Mouse (Mus musculus) limb, embryonic 14.5 days (tissue): Measurements from ENCODE around the gene Cys1. TPM values are rescaled to one million over a fixed set of nuclear protein-coding genes. Genes with fewer than 3 reads are reported as not detected.
A peak's percentile ranks its signal among the peaks of the same experiment; 100 is the strongest.

Experiments
- ATAC-seq: fragments of 200-750 bp; cut with Nextera tagmentation; 2 replicates; pipeline ENCODE4 v1.8.0; 2017; ENCODE audit warnings: low read depth, moderate number of reproducible peaks, moderate TSS enrichment; ENCODE audit not compliant: low FRiP score
- DNase-seq: peaks from one replicate; pipeline ENCODE4 v3.0.0-alpha.2; 2015; ENCODE audit warnings: low spot score
- H3K27ac ChIP-seq: fragments of 300-500 bp; sonication (generic); replicated peaks from 2 replicates; pipeline ENCODE4 v1.5.1; 2014; ENCODE audit warnings: low read depth, mild to moderate bottlenecking, low read length, moderate library complexity, mixed read lengths
- H3K27me3 ChIP-seq: fragments of 300-500 bp; sonication (generic); 2 replicates; pipeline ENCODE4 v1.6.1; 2014; ENCODE audit warnings: low read length, mixed read lengths; ENCODE audit not compliant: control insufficient read depth, insufficient read depth
- H3K36me3 ChIP-seq: fragments of 300-500 bp; sonication (generic); 2 replicates; pipeline ENCODE4 v1.6.1; 2014; ENCODE audit warnings: mild to moderate bottlenecking, low read length, moderate library complexity, mixed read lengths; ENCODE audit not compliant: control insufficient read depth, insufficient read depth
- H3K4me1 ChIP-seq: fragments of 300-500 bp; sonication (generic); 2 replicates; pipeline ENCODE4 v1.6.1; 2014; ENCODE audit warnings: antibody characterized with exemption, low read length, mixed read lengths; ENCODE audit not compliant: control insufficient read depth, insufficient read depth
- H3K4me2 ChIP-seq: fragments of 300-500 bp; sonication (generic); replicated peaks from 2 replicates; pipeline ENCODE4 v1.6.1; 2014; ENCODE audit warnings: low read depth, mild to moderate bottlenecking, low read length, moderate library complexity; ENCODE audit not compliant: severe bottlenecking
- H3K4me3 ChIP-seq: fragments of 300-500 bp; sonication (generic); replicated peaks from 2 replicates; pipeline ENCODE4 v1.5.1; 2014; ENCODE audit warnings: low read length
- H3K9ac ChIP-seq: fragments of 300-500 bp; sonication (generic); 2 replicates; pipeline ENCODE4 v1.6.1; 2014; ENCODE audit warnings: mild to moderate bottlenecking, low read depth, low read length, moderate library complexity; ENCODE audit not compliant: severe bottlenecking
- H3K9me3 ChIP-seq: fragments of 300-500 bp; sonication (generic); 2 replicates; pipeline ENCODE4 v1.6.1; 2016; ENCODE audit warnings: low read length; ENCODE audit not compliant: control insufficient read depth
- POLR2A ChIP-seq: fragments of 200-500 bp; IDR thresholded peaks from 2 replicates; pipeline ENCODE4 v1.8.0; 2012; ENCODE audit warnings: inconsistent platforms, mild to moderate bottlenecking, moderate library complexity, borderline replicate concordance; ENCODE audit not compliant: insufficient read depth, insufficient read length; ENCODE audit errors: extremely low read depth
- WGBS: fragments of 180-500 bp; shearing (Covaris S2); extraction: QIAGEN DNeasy Blood & Tissue Kit; methylation state at CpG from one replicate; pipeline ENCODE4 v1.1.7; 2014; 5-methylcytosine and 5-hydroxymethylcytosine counted together
- polyA plus RNA-seq, 2 experiments: library from polyadenylated mRNA; depleted of rRNA in 1 of 2; stranded (reverse) in 1 of 2; unstranded in 1 of 2; fragments of >200 nt; fragmentation: Nextera tagmentation in 1 of 2; extraction: Ambion mirVana in 1 of 2; gene quantifications; 2 replicates each; pipeline versions ENCODE4 v1.2.1 to v1.2.3; 2012 to 2014

Cys1 gene
- polyA plus RNA-seq, 2 experiments, result 8.9 to 11.3 TPM

DNA sequence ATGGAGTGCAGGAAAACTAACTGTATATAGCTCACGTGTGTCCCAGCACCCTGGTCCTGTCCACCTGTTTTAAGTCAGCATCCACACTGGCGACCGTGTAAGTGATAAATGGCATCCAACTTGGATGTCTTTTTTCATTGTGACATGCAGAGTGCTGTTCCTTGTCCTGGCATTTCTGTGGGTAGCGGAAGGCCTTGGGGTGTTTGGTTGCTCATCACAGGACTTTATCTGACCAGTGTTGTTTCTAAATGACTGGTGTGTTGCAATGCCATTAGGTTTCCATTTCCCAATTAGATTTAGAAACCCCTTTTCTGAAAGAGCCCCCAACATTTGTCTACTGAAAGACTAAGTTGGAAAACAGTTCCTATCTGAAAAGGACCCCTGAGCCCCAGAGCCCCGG is 19.5 kb downstream of the Cys1 start:
- no peak for ATAC-seq

DNA sequence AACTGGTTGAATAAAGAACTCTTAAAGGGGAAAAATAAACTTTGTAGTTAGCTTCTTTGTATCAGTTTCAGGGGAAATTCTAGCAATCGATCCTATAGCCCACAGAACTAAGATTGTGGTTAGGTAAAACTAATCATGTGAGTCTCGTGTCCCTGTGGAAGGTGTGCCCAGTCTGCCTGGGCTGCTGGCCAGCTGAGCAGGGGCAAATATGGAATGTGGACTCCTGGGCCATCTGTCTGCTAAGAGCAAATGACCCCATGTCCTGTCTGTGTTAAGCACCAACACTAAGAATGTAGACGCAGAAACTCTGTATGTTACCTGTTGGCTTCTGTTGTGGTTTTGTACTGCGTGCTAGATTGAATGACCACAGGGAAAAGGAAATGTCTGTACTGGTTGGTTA is 20.5 kb downstream of the Cys1 start:
- Histone ChIP-seq H3K36me3 (peaks cover 35% of the 10 kb centered on the region), H3K9me3 (no peaks in the 10 kb centered on the region), H3K4me3 (no peak overlapping the region), H3K9ac (no peak overlapping the region), H3K27ac (no peak overlapping the region), H3K27me3 (no peaks in the 10 kb centered on the region), H3K4me1 (peaks cover 8% of the 10 kb centered on the region; the same call in 1 of the 2 replicates), H3K4me2 (no peak overlapping the region)
- WGBS, result 78% methylated on average over 4 of the region's 4 CpGs
- TF ChIP-seq POLR2A, result no peak
- ATAC-seq (no peak), DNase-seq (no peak)

More for the DNA sequence above, 19.5 kb downstream of the Cys1 start:
- no peak for DNase-seq
- Histone ChIP-seq H3K4me3 (no peak overlapping the region), H3K9ac (no peak overlapping the region), H3K27ac (no peak overlapping the region), H3K27me3 (no peaks in the 10 kb centered on the region), H3K4me1 (peaks cover 2% of the 10 kb centered on the region; the same call in 1 of the 2 replicates), H3K36me3 (peaks cover 25% of the 10 kb centered on the region), H3K4me2 (no peak overlapping the region), H3K9me3 (no peaks in the 10 kb centered on the region)
- 85% methylated on average over 5 of the region's 5 CpGs for WGBS
- TF ChIP-seq POLR2A, result no peak

DNA sequence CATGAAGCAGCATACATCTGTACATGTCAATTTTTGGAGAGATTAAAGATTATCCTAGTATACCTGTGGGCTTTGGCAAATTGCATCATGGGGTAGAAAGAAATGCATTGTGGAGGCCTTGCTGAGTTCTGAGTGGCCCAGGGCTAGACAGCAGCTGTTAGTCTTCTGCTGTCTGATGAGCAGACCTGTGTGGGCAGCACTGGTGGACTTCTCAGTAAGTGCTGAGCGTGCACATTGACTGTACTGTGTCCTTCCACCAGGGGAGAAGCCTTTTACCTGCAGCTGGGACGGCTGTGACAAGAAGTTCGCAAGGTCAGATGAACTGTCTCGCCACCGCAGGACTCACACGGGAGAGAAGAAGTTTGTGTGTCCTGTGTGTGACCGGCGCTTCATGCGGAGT is 21.7 kb downstream of the Cys1 start:
- peaks cover 9% of the 10 kb centered on the region; the same call in 1 of the 2 replicates for H3K4me1 ChIP-seq
- H3K27ac ChIP-seq, result no peak overlapping the region
- WGBS, result 91% methylated on average over 9 of the region's 9 CpGs
- no peaks in the 10 kb centered on the region for H3K9me3 ChIP-seq
- no peak overlapping the region for H3K9ac ChIP-seq
- DNase-seq, result no peak
- H3K4me2 ChIP-seq, result no peak overlapping the region
- H3K27me3 ChIP-seq, result no peaks in the 10 kb centered on the region
- no peak for ATAC-seq
- no peak for TF ChIP-seq POLR2A
- H3K36me3 ChIP-seq, result peaks cover 46% of the 10 kb centered on the region
- H3K4me3 ChIP-seq, result no peak overlapping the region

DNA sequence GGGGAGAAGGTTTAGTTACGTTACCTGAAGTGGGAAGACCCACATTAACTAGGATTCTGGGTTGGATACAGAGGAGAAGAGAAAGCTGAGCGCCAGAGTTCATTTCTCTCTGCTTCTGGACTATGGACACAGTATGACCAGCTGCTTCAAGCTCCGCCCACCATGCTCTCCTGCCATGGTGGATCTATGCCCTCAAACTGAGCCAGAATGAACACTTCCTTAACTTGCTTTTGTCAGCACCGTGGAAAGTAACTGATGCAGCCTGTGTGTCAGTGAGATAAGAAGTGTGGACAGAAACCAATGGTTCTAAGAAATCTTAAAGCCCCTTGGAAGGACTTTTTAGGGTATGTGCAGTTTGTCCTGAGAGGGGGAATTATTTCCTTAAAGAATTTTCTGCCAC is 22.6 kb downstream of the Cys1 start:
- Histone ChIP-seq H3K4me1 (peaks cover 9% of the 10 kb centered on the region; the same call in 1 of the 2 replicates), H3K27ac (no peak overlapping the region), H3K4me2 (no peak overlapping the region), H3K27me3 (no peaks in the 10 kb centered on the region), H3K9ac (no peak overlapping the region), H3K4me3 (no peak overlapping the region), H3K36me3 (peaks cover 52% of the 10 kb centered on the region), H3K9me3 (no peaks in the 10 kb centered on the region)
- WGBS, result 95% methylated on average over 4 of the region's 4 CpGs
- no peak for TF ChIP-seq POLR2A
- ATAC-seq (no peak), DNase-seq (no peak)

DNA sequence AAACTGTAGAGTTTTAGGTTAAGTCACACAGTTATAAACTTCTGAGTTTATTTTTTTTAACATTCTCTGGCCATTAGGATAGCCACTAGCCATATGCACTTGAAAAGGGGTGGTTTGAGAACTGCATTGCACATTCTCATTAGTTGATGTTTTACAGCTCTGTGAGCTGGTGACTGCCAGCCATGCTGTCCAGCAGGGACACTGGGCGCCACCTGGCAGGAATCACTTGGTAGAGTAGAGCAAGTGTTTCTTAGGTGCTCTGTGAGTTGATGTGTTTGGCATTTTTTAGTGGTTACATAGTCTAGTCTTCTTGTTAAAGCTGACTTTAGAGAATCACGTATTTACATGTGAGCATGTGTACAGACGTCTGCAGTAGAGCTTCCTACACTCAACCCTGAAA is 25.2 kb downstream of the Cys1 start:
- ATAC-seq (no peak), DNase-seq (no peak)
- Histone ChIP-seq H3K4me3 (no peak overlapping the region), H3K27me3 (no peaks in the 10 kb centered on the region), H3K4me1 (peaks cover 17% of the 10 kb centered on the region), H3K36me3 (peaks cover 59% of the 10 kb centered on the region), H3K4me2 (no peak overlapping the region), H3K27ac (no peak overlapping the region), H3K9ac (0 out of 2 replicates have a peak overlapping the region, but pooled peaks have one; percentile 4), H3K9me3 (no peaks in the 10 kb centered on the region)
- TF ChIP-seq POLR2A, result no peak
- WGBS, result 64% methylated on average over 3 of the region's 3 CpGs
